Mouse (Mus musculus) kidney, adult 2 months (tissue): Measurements from ENCODE around the gene Ccdc194.

Source experiments
- CTCF ChIP-seq: fragments of 200-500 bp; conservative IDR thresholded peaks from 2 replicates; pipeline ENCODE4 v1.5.1; 2011; ENCODE audit warnings: low read depth, mild to moderate bottlenecking, control low read depth, low read length, moderate library complexity, mixed read lengths; ENCODE audit not compliant: insufficient read depth, insufficient read length
- POLR2A ChIP-seq: fragments of 200-500 bp; IDR thresholded peaks from one replicate; pipeline ENCODE4 v1.6.1; 2011; ENCODE audit warnings: low read depth, low read length, control low read depth

DNA sequence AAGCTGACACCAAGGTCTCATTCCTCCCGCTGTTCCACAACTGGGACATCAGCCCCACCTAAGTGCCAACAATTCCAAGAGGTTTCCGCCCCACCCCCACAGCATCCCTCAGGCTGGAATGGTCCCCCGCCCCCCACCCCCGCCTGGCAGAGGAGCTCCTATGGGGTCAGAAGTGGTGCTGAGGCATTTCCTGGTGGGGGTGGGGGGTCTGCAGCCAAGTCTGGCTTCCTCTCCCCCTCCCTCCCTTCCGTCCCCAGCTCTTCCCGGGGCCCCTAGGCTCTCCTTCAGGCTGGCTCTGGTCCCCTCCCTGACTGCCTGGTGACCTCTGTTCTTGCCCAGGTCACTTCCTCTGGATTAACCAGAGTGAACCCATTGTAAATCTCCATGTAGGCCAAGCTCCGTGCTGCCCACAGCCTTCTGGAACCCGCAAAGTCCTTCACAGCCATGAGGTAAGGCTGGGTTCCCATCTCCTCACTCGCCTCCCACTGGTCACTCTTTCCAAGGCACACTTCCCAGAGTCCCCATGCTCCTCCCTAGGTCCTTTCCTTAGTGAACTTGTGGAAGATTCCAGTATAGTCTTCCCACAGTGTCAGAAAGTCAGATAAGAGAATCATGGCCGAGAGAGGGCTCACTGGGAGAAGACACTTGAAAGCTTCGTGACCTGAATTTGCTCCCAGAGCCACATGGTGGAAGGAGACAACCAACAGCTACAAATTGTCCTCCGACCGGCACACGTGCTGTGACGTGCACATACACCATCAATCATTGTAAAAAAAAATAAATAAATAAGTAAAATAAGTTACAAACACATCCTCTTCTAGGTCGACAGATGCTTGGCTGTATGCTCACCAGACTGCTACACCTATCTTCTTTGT lies 26.5 kb downstream of the Ccdc194 start:
- TF ChIP-seq POLR2A (no peak), CTCF (no peak)
